Mouse (Mus musculus) left cerebral cortex, postnatal 10 days (tissue): Measurements from ENCODE around the gene Cers3. TPM values are rescaled to one million over a fixed set of nuclear protein-coding genes. Genes with fewer than 3 reads are reported as not detected.
A peak's percentile ranks its signal among the peaks of the same experiment; 100 is the strongest.

Source experiments
- DNase-seq, 2 experiments: peaks; one replicate each; pipeline ENCODE4 v3.0.0; 2021 to 2022; ENCODE audit warnings: low spot score in 2 of 2, mixed read lengths in 1 of 2; ENCODE audit errors: extremely low spot score in 1 of 2
- intact Hi-C: fragments of 180-260 bp; cut with DNase I; formaldehyde crosslinking; loops from one replicate; pipeline ENCODE4 v1.15.1; 2025
- total RNA-seq, 2 experiments: library from RNA; stranded (reverse); gene quantifications; 2 replicates each; pipeline ENCODE4 v1.2.3; 2021

The Cers3 gene
- total RNA-seq, 2 experiments from 2014 or later: 0.73 to 1.1 TPM

GRCm38 (mm10) chr7:66770706-66771105 is 27.4 kb downstream of the Cers3 start:
- DNase-seq: no peak
- intact Hi-C loops: no loop called here

GRCm38 (mm10) chr7:66771252-66771651 is 27.9 kb downstream of the Cers3 start:
- DNase-seq: no peak
- intact Hi-C loops: no loop called here

- intact Hi-C loops: no loop called here
- DNase-seq: peak; percentile 36 to 62
Observed at GRCm38 (mm10) chr7:66779411-66779810, 36.1 kb downstream of the Cers3 start.

GRCm38 (mm10) chr7:66779944-66780942 is 36.9 kb downstream of the Cers3 start:
- intact Hi-C loops: no loop called here
- no peak for DNase-seq

GRCm38 (mm10) chr7:66786476-66786875 is 43.2 kb downstream of the Cers3 start:
- intact Hi-C loops: no loop called here
- DNase-seq: no peak

- no peak for DNase-seq
- intact Hi-C loops: no loop called here
Observed at GRCm38 (mm10) chr7:66787816-66788215, 44.5 kb downstream of the Cers3 start.

GRCm38 (mm10) chr7:66789860-66790748 is 46.8 kb downstream of the Cers3 start:
- no peak for DNase-seq
- intact Hi-C loops: no loop called here

GRCm38 (mm10) chr7:66791022-66791421 is 47.7 kb downstream of the Cers3 start:
- no peak for DNase-seq
- intact Hi-C loops: no loop called here

- no peak for DNase-seq
- intact Hi-C loops: no loop called here
Observed at GRCm38 (mm10) chr7:66796909-66797308, 53.6 kb downstream of the Cers3 start.

- intact Hi-C loops: no loop called here
- DNase-seq: no peak
Observed at GRCm38 (mm10) chr7:66797345-66797744, 54.0 kb downstream of the Cers3 start.

- DNase-seq: no peak
- intact Hi-C loops: no loop called here
Observed at GRCm38 (mm10) chr7:66798826-66799225, 55.5 kb downstream of the Cers3 start.

GRCm38 (mm10) chr7:66800784-66801183 is 57.5 kb downstream of the Cers3 start:
- intact Hi-C loops: no loop called here
- no peak for DNase-seq

GRCm38 (mm10) chr7:66801785-66802184 is 58.5 kb downstream of the Cers3 start:
- DNase-seq: no peak
- intact Hi-C loops: no loop called here

GRCm38 (mm10) chr7:66803798-66804197 is 60.5 kb downstream of the Cers3 start:
- intact Hi-C loops: no loop called here
- DNase-seq: no peak

- intact Hi-C loops: no loop called here
Observed at GRCm38 (mm10) chr7:66806801-66807200, 63.5 kb downstream of the Cers3 start.

GRCm38 (mm10) chr7:66810436-66810835 is 67.1 kb downstream of the Cers3 start:
- no peak for DNase-seq
- intact Hi-C loops: no loop called here

More at GRCm38 (mm10) chr7:66806801-66807200, 63.5 kb downstream of the Cers3 start:
- no peak for DNase-seq

GRCm38 (mm10) chr7:66811294-66811693 is 68.0 kb downstream of the Cers3 start:
- intact Hi-C loops: no loop called here
- no peak for DNase-seq

- intact Hi-C loops: no loop called here
- no peak for DNase-seq
Observed at GRCm38 (mm10) chr7:66812289-66812688, 69.0 kb downstream of the Cers3 start.

GRCm38 (mm10) chr7:66812737-66813136 is 69.4 kb downstream of the Cers3 start:
- intact Hi-C loops: no loop called here
- peak in 1 of 2 experiments; percentile 23 for DNase-seq
